Mouse (Mus musculus) small intestine, adult 2 months (tissue): Measurements from ENCODE around the gene Cuta.

Experiments used
- CTCF ChIP-seq: fragments of 200-500 bp; IDR thresholded peaks from 2 replicates; pipeline ENCODE4 v1.5.1; 2012; ENCODE audit warnings: low read depth, mild to moderate bottlenecking, control low read depth, inconsistent platforms, low read length, moderate library complexity, mixed read lengths; ENCODE audit not compliant: insufficient replicate concordance, insufficient read length; ENCODE audit errors: extremely low read depth
- POLR2A ChIP-seq: fragments of 200-500 bp; IDR thresholded peaks from 2 replicates; pipeline ENCODE4 v1.6.1; 2012; ENCODE audit warnings: low read depth, mild to moderate bottlenecking, control low read depth, inconsistent platforms, low read length, moderate library complexity

DNA sequence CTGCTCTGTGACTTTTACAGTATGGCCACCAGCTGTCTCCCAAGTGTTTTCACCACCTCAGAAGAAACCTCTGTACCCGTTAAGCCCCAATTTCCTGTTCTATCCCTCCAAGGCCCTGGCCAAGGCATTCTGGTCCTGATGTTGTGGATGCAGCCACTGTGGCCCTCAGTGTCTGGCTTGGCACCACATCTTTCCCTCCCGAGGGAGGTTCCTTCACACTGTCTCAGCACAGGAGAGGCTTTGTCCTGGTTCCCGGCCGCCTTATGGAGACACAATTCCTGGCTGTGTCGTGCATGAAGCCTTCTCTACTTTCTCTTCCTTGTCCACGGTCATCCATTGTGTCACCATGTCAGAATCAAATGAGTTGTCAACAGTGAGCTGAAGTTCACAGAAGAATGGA is 45.9 kb downstream of the Cuta start:
- TF ChIP-seq POLR2A = no peak
- TF ChIP-seq CTCF = no peak
